Mouse (Mus musculus): Measurements from ENCODE around the gene Atl1. TPM values are rescaled to one million over a fixed set of nuclear protein-coding genes. Genes with fewer than 3 reads are reported as not detected.
A peak's percentile ranks its signal among the peaks of the same experiment; 100 is the strongest.

Atl1 gene
- polyA plus RNA-seq, 1 experiment: 0.83 TPM

DNA sequence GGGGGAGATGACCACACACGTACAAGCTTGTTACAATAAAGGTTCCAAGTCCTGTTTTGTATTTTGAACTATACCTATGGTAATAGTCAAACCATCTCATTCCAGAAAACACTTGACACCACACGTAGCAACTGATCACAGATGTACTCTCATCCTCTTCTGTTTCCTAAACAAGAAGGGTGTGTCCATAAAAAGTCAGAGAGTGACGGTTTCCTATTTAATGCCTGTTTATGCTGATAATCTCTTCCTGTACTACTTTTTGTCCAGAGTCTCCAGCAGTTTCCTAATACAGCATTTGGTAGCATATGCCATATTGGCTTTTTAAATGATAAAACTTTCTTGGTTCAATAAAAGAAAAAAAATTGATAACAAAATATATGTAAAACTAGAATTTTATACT, 73.2 kb downstream of the Atl1 start:
- H3K4me1 ChIP-seq: peaks cover 25% of the 10 kb centered on the region
- H3K9me3 ChIP-seq: no peaks in the 10 kb centered on the region
- no peaks in the 10 kb centered on the region for H3K27me3 ChIP-seq (replicated peaks)
- peaks cover 96% of the 10 kb centered on the region for H3K36me3 ChIP-seq (replicated peaks; ENCODE audit: low read length)
- no peak overlapping the region for H3K4me3 ChIP-seq (replicated peaks)
- TF ChIP-seq GATA1 (IDR thresholded peaks at IDR 0.05; ENCODE audit: borderline replicate concordance, low read length) (no peak), FLI1 (IDR thresholded peaks at IDR 0.05; ENCODE audit: low read length) (no peak)

DNA sequence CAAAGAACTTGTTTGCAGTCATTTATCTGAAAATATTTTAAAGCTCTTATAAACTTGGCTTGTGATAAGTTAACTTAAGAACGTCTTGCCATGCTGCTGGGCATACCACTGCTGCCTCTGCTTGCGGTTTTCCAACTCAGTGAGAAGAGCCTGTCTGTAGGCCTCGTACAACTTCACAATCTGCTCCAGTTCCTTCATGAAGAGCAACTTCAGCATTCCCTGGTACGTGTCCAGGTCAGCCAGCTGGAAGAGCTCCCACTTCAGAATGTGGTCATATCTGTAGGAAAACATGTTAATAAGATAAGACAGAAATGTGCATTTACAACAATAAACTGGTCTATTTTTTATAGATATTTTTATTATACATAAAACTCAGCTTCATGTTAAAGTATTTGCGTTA, 73.7 kb downstream of the Atl1 start:
- Histone ChIP-seq H3K4me3 (replicated peaks) (no peak overlapping the region), H3K36me3 (replicated peaks; ENCODE audit: low read length) (peaks cover 96% of the 10 kb centered on the region), H3K27me3 (replicated peaks) (no peaks in the 10 kb centered on the region), H3K4me1 (peaks cover 26% of the 10 kb centered on the region), H3K9me3 (no peaks in the 10 kb centered on the region)
- TF ChIP-seq GATA1 (IDR thresholded peaks at IDR 0.05; ENCODE audit: borderline replicate concordance, low read length) (no peak), FLI1 (IDR thresholded peaks at IDR 0.05; ENCODE audit: low read length) (no peak)

DNA sequence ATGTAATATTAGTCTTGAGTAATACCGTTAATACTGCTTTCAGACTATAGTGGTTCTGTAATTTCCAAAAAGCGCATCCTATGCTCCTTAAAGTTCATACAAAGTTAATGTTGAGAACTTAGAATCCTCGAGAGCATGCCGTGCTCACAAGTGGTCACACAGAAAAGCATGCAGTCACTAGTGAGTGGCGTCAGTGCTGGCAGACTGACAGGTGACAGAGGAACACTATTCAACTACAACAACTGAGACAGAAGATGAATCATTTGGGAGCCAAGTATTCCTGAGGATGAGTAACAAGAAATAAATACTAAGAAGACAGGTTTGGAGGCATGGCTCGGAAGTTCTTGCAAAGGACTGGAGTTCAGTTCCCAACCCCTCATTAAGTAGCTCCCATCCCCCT, 74.7 kb downstream of the Atl1 start:
- no peak overlapping the region for H3K4me3 ChIP-seq (replicated peaks)
- no peaks in the 10 kb centered on the region for H3K9me3 ChIP-seq
- TF ChIP-seq GATA1 (IDR thresholded peaks at IDR 0.05; ENCODE audit: borderline replicate concordance, low read length) (no peak), FLI1 (IDR thresholded peaks at IDR 0.05; ENCODE audit: low read length) (no peak)
- H3K36me3 ChIP-seq (replicated peaks; ENCODE audit: low read length): peaks cover 96% of the 10 kb centered on the region
- H3K4me1 ChIP-seq: peaks cover 34% of the 10 kb centered on the region
- H3K27me3 ChIP-seq (replicated peaks): no peaks in the 10 kb centered on the region

DNA sequence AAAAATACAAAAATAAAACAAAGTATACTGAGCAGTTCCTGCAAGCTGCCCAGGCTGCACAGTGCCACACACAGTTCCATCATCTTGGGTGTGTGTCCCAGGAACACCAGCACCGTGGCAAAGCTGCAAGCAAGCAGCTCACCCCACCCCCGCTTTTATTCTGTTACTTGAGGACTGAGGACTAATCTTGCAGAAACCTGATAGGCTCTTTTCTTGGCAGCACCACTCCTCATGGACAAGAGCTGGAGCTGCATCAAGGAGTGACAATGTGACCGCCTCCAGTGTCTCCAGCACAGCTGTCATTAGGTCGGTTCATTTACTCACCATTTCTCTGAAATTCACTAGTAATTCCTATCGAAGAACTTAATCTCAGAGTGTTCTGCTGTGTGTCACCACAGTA, 75.7 kb downstream of the Atl1 start:
- TF ChIP-seq GATA1 (IDR thresholded peaks at IDR 0.05; ENCODE audit: borderline replicate concordance, low read length): no peak
- no peak for TF ChIP-seq FLI1 (IDR thresholded peaks at IDR 0.05; ENCODE audit: low read length)
- H3K27me3 ChIP-seq (replicated peaks): no peaks in the 10 kb centered on the region
- H3K4me1 ChIP-seq: peaks cover 39% of the 10 kb centered on the region
- peaks cover 95% of the 10 kb centered on the region for H3K36me3 ChIP-seq (replicated peaks; ENCODE audit: low read length)
- H3K4me3 ChIP-seq (replicated peaks): no peak overlapping the region
- H3K9me3 ChIP-seq: no peaks in the 10 kb centered on the region

DNA sequence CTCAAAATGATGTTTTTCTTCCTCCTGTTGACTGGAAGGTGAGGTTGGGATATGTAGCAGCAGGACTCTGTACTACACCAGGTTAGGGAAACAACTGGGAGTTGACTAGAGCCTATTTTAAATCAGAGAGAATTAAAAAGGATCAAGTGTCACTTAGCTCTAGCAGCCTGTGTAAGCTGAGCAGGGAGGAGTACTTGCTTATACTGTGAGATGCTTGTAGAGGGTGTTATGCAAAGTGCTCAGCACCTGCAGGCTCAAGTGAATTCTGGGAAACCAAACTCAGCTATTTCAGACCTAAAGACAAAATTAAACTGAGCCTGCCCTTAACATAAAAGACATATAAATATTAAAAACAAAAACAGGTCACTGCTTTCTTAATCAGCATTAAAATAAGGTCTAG, 81.3 kb downstream of the Atl1 start:
- Histone ChIP-seq H3K27me3 (replicated peaks) (no peaks in the 10 kb centered on the region), H3K4me3 (replicated peaks) (no peak overlapping the region), H3K36me3 (replicated peaks; ENCODE audit: low read length) (peaks cover 83% of the 10 kb centered on the region), H3K4me1 (peaks cover 46% of the 10 kb centered on the region), H3K9me3 (no peaks in the 10 kb centered on the region)
- no peak for TF ChIP-seq FLI1 (IDR thresholded peaks at IDR 0.05; ENCODE audit: low read length)
- TF ChIP-seq GATA1 (IDR thresholded peaks at IDR 0.05; ENCODE audit: borderline replicate concordance, low read length): no peak

DNA sequence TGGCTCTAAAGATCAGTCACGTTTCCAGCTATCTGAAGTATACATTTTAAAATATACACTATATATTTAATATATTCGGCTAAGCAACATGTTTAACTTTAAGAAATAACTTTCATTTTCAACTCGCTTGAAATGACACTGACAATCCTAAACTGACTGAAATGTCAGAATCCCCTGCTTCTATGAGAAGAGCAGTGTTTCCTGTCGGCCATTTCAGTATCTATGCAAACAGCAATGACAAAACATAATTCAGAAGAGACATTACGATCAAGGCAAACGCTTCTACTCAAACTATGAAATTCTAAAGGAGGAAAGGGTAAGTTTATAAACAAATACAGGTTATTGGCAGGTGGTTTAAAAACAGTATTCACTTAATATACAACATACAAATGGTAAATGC, 84.3 kb downstream of the Atl1 start:
- TF ChIP-seq FLI1 (IDR thresholded peaks at IDR 0.05; ENCODE audit: low read length): no peak
- TF ChIP-seq GATA1 (IDR thresholded peaks at IDR 0.05; ENCODE audit: borderline replicate concordance, low read length): no peak
- peaks cover 55% of the 10 kb centered on the region for H3K4me1 ChIP-seq
- peaks cover 81% of the 10 kb centered on the region for H3K36me3 ChIP-seq (replicated peaks; ENCODE audit: low read length)
- H3K4me3 ChIP-seq (replicated peaks): peak overlapping the region; percentile 78
- no peaks in the 10 kb centered on the region for H3K27me3 ChIP-seq (replicated peaks)
- H3K9me3 ChIP-seq: no peaks in the 10 kb centered on the region

DNA sequence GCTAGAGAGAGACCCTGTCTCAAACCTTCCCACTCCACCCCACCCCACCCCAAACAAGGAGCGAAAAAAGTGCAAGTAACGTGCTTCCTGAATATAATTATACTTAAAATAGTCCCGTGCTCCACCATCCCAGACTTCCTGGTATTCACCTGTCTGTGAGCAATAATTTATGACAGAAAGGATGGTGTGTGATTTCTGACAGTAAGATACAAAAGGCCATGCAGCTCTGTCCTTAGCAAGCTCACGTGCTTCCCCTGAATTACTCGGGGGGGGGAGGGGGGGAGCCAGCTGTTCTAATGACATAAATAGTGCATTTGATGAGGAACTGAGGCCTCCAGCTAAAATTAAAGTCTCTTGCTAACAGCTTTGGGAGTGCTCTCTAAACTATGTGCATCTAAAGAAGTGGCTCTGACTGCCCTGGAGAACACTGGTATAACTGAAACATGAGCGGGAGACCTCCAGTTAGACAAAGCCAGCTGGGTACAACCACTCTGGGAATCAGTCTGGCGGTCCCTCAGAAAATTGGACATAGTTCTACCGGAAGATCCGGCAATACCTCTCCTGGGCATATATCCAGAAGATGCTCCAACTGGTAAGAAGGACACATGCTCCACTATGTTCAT, 85.1 kb downstream of the Atl1 start:
- TF ChIP-seq FLI1 (IDR thresholded peaks at IDR 0.05; ENCODE audit: low read length): no peak
- TF ChIP-seq GATA1 (IDR thresholded peaks at IDR 0.05; ENCODE audit: borderline replicate concordance, low read length): no peak
- Histone ChIP-seq H3K27me3 (replicated peaks) (no peaks in the 10 kb centered on the region), H3K9me3 (no peaks in the 10 kb centered on the region), H3K36me3 (replicated peaks; ENCODE audit: low read length) (peaks cover 81% of the 10 kb centered on the region), H3K4me3 (replicated peaks) (peak overlapping the region; percentile 78), H3K4me1 (peaks cover 57% of the 10 kb centered on the region)

DNA sequence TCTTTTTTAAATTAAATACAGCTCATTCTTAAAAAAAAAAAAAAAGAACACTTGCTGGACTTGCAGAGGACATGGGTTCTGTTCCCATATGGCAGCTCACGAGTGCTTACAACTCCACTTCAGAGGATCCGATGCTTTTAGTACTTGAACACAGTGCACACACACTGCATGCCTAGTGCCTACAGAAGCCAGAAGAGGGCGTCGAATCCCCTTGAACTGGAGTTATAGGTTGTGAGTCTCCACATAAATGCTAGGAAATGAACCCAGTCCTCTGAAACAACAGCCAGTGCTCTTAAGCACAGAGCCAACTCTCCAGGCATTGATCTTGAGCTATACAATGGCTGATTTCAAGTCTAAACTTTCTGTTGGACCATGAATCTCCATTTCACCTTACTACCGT, 90.5 kb downstream of the Atl1 start:
- no peaks in the 10 kb centered on the region for H3K27me3 ChIP-seq (replicated peaks)
- H3K36me3 ChIP-seq (replicated peaks; ENCODE audit: low read length): peaks cover 56% of the 10 kb centered on the region
- no peaks in the 10 kb centered on the region for H3K9me3 ChIP-seq
- no peak overlapping the region for H3K4me3 ChIP-seq (replicated peaks)
- TF ChIP-seq GATA1 (IDR thresholded peaks at IDR 0.05; ENCODE audit: borderline replicate concordance, low read length): no peak
- no peak for TF ChIP-seq FLI1 (IDR thresholded peaks at IDR 0.05; ENCODE audit: low read length)
- peaks cover 72% of the 10 kb centered on the region for H3K4me1 ChIP-seq

DNA sequence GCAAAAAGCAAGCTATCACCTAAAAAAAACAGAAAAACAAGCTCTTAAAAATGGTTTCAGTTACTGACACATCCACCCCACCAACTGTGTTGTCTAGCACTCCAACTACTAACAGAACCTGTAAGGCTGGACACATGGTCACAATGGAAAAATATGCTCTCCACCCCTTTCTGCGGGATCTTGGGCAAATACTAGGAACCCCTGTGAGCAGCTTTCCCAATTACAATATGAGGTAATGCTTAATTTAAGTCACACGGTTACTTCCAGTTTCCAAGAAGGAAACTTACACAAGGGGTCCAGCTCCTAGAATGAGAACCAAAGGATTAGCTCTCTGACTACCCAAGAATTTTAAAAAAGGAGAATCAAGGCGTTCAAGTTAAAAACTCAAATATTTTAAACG, 93.1 kb downstream of the Atl1 start:
- TF ChIP-seq FLI1 (IDR thresholded peaks at IDR 0.05; ENCODE audit: low read length) (no peak), GATA1 (IDR thresholded peaks at IDR 0.05; ENCODE audit: borderline replicate concordance, low read length) (no peak)
- no peaks in the 10 kb centered on the region for H3K9me3 ChIP-seq
- H3K4me1 ChIP-seq: peaks cover 58% of the 10 kb centered on the region
- no peaks in the 10 kb centered on the region for H3K27me3 ChIP-seq (replicated peaks)
- peak overlapping the region; percentile 100 for H3K4me3 ChIP-seq (replicated peaks)
- H3K36me3 ChIP-seq (replicated peaks; ENCODE audit: low read length): peaks cover 40% of the 10 kb centered on the region

DNA sequence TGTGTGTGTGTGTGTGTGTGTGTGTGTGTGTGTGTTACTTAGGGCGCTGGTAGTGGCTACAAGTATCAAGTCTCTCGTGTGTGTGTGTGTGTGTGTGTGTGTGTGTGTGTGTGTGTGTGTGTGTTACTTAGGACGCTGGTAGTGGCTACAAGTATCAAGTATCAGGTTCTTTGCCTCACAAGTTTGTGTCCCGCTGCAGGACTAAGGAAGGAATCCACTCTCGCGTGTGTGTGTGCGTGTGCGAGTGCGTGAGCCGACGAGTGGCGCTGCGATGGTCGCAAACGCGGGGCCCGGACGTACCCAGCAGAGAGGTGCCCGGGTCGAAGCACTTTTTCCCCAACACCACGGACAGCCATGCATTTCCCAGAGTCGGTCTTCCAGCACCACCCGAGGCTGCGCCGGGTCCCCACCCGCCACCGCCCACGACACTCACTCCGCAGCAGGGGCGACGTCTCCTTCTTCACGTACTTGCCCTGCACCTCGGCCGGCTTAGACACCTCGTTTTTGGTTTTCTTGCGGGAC, 93.9 kb downstream of the Atl1 start:
- H3K36me3 ChIP-seq (replicated peaks; ENCODE audit: low read length): peaks cover 32% of the 10 kb centered on the region
- peaks cover 55% of the 10 kb centered on the region for H3K4me1 ChIP-seq
- no peaks in the 10 kb centered on the region for H3K27me3 ChIP-seq (replicated peaks)
- TF ChIP-seq GATA1 (IDR thresholded peaks at IDR 0.05; ENCODE audit: borderline replicate concordance, low read length): no peak
- TF ChIP-seq FLI1 (IDR thresholded peaks at IDR 0.05; ENCODE audit: low read length): no peak
- peak overlapping the region; percentile 100 for H3K4me3 ChIP-seq (replicated peaks)
- H3K9me3 ChIP-seq: no peaks in the 10 kb centered on the region
